Mouse (Mus musculus): ENCODE results near the gene Dnajc11. TPM values are rescaled to one million over a fixed set of nuclear protein-coding genes. Genes with fewer than 3 reads are reported as not detected.

The Dnajc11 gene
- total and polyA plus RNA-seq, 2 experiments from 2014 or later: 64.1 to 108 TPM

GRCm38 (mm10) chr4:152010707-152011134, 77.2 kb downstream of the Dnajc11 start:
- peak overlapping the region; percentile 38 for H3K27ac ChIP-seq
- no peaks in the 10 kb centered on the region; the same call in 1 of the 2 replicates for H3K27me3 ChIP-seq (ENCODE audit: insufficient read depth, low read length)
- peak overlapping the region; percentile 100 for H3K4me2 ChIP-seq (ENCODE audit: low read depth, low read length)
- no peaks in the 10 kb centered on the region for H3K9me3 ChIP-seq (ENCODE audit: low read length)
- H3K9ac ChIP-seq (replicated peaks; ENCODE audit: low read length): peak overlapping the region; percentile 68
- H3K4me3 ChIP-seq (ENCODE audit: low read length): peak overlapping the region; percentile 72
- peaks cover 14% of the 10 kb centered on the region for H3K36me3 ChIP-seq (ENCODE audit: insufficient read depth, low read length)
- 14% methylated on average over 13 of the region's 13 CpGs for WGBS
- TF ChIP-seq CTCF (IDR thresholded peaks at IDR 0.05; ENCODE audit: low read depth): no peak
- DNase-seq (ENCODE audit: low spot score) (no peak), ATAC-seq (no peak)
- peaks cover 12% of the 10 kb centered on the region for H3K4me1 ChIP-seq (ENCODE audit: insufficient read depth, low read length)

- Histone ChIP-seq H3K27me3 (ENCODE audit: insufficient read depth, low read length) (no peaks in the 10 kb centered on the region; the same call in 1 of the 2 replicates), H3K9me3 (ENCODE audit: low read length) (no peaks in the 10 kb centered on the region)
- 81% methylated on average over 8 of the region's 8 CpGs for WGBS
Measured at GRCm38 (mm10) chr4:152011171-152011760, 77.8 kb downstream of the Dnajc11 start.

GRCm38 (mm10) chr4:152012109-152012508, 78.6 kb downstream of the Dnajc11 start:
- H3K4me1 ChIP-seq (ENCODE audit: insufficient read depth, low read length): peaks cover 12% of the 10 kb centered on the region
- peaks cover 19% of the 10 kb centered on the region for H3K36me3 ChIP-seq (ENCODE audit: insufficient read depth, low read length)
- no peak for TF ChIP-seq CTCF (IDR thresholded peaks at IDR 0.05; ENCODE audit: low read depth)
- ATAC-seq: no peak
- H3K27me3 ChIP-seq (ENCODE audit: insufficient read depth, low read length): no peaks in the 10 kb centered on the region
- H3K27ac ChIP-seq: no peak overlapping the region
- WGBS: 90% methylated on average over 16 of the region's 16 CpGs
- no peak overlapping the region for H3K4me3 ChIP-seq (ENCODE audit: low read length)
- no peak for DNase-seq (ENCODE audit: low spot score)
- no peak overlapping the region for H3K9ac ChIP-seq (replicated peaks; ENCODE audit: low read length)
- no peaks in the 10 kb centered on the region for H3K9me3 ChIP-seq (ENCODE audit: low read length)
- H3K4me2 ChIP-seq (ENCODE audit: low read depth, low read length): no peak overlapping the region

More at GRCm38 (mm10) chr4:152011171-152011760, 77.8 kb downstream of the Dnajc11 start:
- peak overlapping the region; percentile 100 for H3K4me2 ChIP-seq (ENCODE audit: low read depth, low read length)
- DNase-seq (ENCODE audit: low spot score) (no peak), ATAC-seq (no peak)
- peaks cover 19% of the 10 kb centered on the region for H3K36me3 ChIP-seq (ENCODE audit: insufficient read depth, low read length)
- H3K4me1 ChIP-seq (ENCODE audit: insufficient read depth, low read length): peaks cover 12% of the 10 kb centered on the region
- H3K27ac ChIP-seq: peak overlapping the region; percentile 38
- peak overlapping the region; percentile 72 for H3K4me3 ChIP-seq (ENCODE audit: low read length)
- peak overlapping the region; percentile 68; the same call in 1 of the 2 replicates for H3K9ac ChIP-seq (replicated peaks; ENCODE audit: low read length)
- no peak for TF ChIP-seq CTCF (IDR thresholded peaks at IDR 0.05; ENCODE audit: low read depth)

- TF ChIP-seq CTCF (IDR thresholded peaks at IDR 0.05; ENCODE audit: low read depth): no peak
- Histone ChIP-seq H3K36me3 (ENCODE audit: insufficient read depth, low read length) (peaks cover 23% of the 10 kb centered on the region), H3K9me3 (ENCODE audit: low read length) (no peaks in the 10 kb centered on the region), H3K27me3 (ENCODE audit: insufficient read depth, low read length) (no peaks in the 10 kb centered on the region), H3K27ac (no peak overlapping the region), H3K4me3 (ENCODE audit: low read length) (no peak overlapping the region), H3K9ac (replicated peaks; ENCODE audit: low read length) (no peak overlapping the region), H3K4me1 (ENCODE audit: insufficient read depth, low read length) (peaks cover 12% of the 10 kb centered on the region; the same call in 1 of the 2 replicates), H3K4me2 (ENCODE audit: low read depth, low read length) (no peak overlapping the region)
- whole genome bisulfite sequencing: 84% methylated on average over 12 of the region's 12 CpGs
- ATAC-seq (no peak), DNase-seq (ENCODE audit: low spot score) (no peak)
Measured at GRCm38 (mm10) chr4:152013036-152013813, 79.7 kb downstream of the Dnajc11 start.

GRCm38 (mm10) chr4:152019073-152019472, 85.6 kb downstream of the Dnajc11 start:
- DNase-seq (ENCODE audit: low spot score): no peak
- H3K4me3 ChIP-seq (ENCODE audit: low read length): no peak overlapping the region

GRCm38 (mm10) chr4:152020024-152020423, 86.5 kb downstream of the Dnajc11 start:
- no peak for ATAC-seq
- H3K9me3 ChIP-seq (ENCODE audit: low read length): no peaks in the 10 kb centered on the region
- no peak overlapping the region for H3K4me3 ChIP-seq (ENCODE audit: low read length)
- TF ChIP-seq CTCF (IDR thresholded peaks at IDR 0.05; ENCODE audit: low read depth): no peak
- H3K9ac ChIP-seq (replicated peaks; ENCODE audit: low read length): no peak overlapping the region
- no peaks in the 10 kb centered on the region for H3K4me1 ChIP-seq (ENCODE audit: insufficient read depth, low read length)
- DNase-seq (ENCODE audit: low spot score): no peak
- WGBS: 93% methylated on average over 21 of the region's 21 CpGs
- H3K27ac ChIP-seq: no peak overlapping the region
- no peak overlapping the region for H3K4me2 ChIP-seq (ENCODE audit: low read depth, low read length)
- peaks cover 50% of the 10 kb centered on the region for H3K36me3 ChIP-seq (ENCODE audit: insufficient read depth, low read length)
- H3K27me3 ChIP-seq (ENCODE audit: insufficient read depth, low read length): no peaks in the 10 kb centered on the region

More at GRCm38 (mm10) chr4:152019073-152019472, 85.6 kb downstream of the Dnajc11 start:
- no peak overlapping the region; the same call in 1 of the 2 replicates for H3K9ac ChIP-seq (replicated peaks; ENCODE audit: low read length)
- H3K4me2 ChIP-seq (ENCODE audit: low read depth, low read length): no peak overlapping the region
- WGBS: 88% methylated on average over 6 of the region's 6 CpGs
- H3K36me3 ChIP-seq (ENCODE audit: insufficient read depth, low read length): peaks cover 58% of the 10 kb centered on the region
- no peak overlapping the region for H3K27ac ChIP-seq
- ATAC-seq: no peak
- TF ChIP-seq CTCF (IDR thresholded peaks at IDR 0.05; ENCODE audit: low read depth): no peak
- H3K4me1 ChIP-seq (ENCODE audit: insufficient read depth, low read length): no peaks in the 10 kb centered on the region
- H3K9me3 ChIP-seq (ENCODE audit: low read length): no peaks in the 10 kb centered on the region
- H3K27me3 ChIP-seq (ENCODE audit: insufficient read depth, low read length): no peaks in the 10 kb centered on the region
